Mouse (Mus musculus) gastrocnemius, postnatal 10 days (tissue): ENCODE measurements around the gene Cdk20. TPM values are rescaled to one million over a fixed set of nuclear protein-coding genes. Genes with fewer than 3 reads are reported as not detected.

Experiments
- DNase-seq: peaks from one replicate; pipeline ENCODE4 v3.0.0; 2021; ENCODE audit warnings: mixed read lengths
- long read RNA-seq, 2 experiments: library from polyadenylated mRNA; stranded (forward); transcript quantifications; one replicate each; pipeline ENCODE4 v2.0.0; 2021
- total RNA-seq, 2 experiments: library from RNA; stranded (reverse); gene quantifications; 2 replicates each; pipeline ENCODE4 v1.2.3; 2021

Gene Cdk20
- total RNA-seq, result 1 to 10 TPM; 3.6 to 3.9 TPM
- long read RNA-seq, experiment 1, full-length matches to known transcripts, result 3 of 4 reads
- long read RNA-seq, experiment 1, partial matches to known transcripts, result 0 of 4 reads
- long read RNA-seq, experiment 1, other reads (novel, unspliced or antisense), result 1 of 4 reads
- long read RNA-seq, experiment 2, full-length matches to known transcripts, result 5 of 6 reads
- long read RNA-seq, experiment 2, partial matches to known transcripts, result 0 of 6 reads
- long read RNA-seq, experiment 2, other reads (novel, unspliced or antisense), result 1 of 6 reads

DNA sequence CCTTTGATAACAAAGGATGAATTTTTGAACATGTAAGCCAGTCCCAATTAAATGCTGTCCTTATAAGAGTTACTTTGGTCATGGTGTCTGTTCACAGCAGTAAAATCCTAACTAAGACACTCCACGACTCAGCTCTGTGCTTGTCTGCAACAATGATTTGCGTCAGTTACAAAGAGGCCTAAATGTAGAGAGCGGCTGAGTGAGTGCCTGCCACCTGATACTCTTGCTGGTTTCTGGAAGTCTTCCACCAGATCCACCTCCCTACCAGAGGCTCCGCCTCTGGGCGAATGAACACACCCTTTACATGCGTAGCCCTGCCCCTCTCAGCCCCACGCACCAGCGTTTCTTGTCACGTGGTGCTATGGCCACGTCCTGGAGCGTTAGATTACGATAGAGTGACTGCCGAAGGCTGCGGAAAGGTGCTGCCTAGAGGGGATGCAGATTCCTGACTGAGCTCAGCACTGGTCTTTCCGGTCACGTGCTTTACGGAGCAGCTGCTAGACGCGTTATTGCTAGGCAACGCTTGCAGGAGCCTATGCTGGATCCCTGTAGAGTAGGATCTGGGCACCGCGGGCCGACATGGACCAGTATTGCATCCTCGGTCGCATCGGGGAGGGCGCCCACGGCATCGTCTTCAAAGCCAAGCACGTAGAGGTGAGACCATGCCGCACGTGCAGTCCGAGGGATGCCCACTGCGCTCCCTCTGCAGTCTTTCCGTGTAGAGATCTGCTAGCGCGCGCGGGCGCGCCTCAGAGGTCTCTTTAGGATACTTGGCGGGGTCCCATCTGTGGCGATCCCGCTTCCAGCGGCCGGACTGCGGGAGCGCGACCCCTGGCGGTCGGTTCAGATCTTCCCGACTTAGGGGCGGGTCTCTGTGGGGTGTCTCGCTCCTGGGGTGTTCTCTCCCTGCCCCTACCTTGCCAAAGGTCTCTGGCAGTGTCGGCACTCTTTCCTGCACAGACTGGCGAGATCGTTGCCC is at the start of gene Cdk20:
TSS of gene Cdk20 (plus strand) at position 298 of the 979 bp plus-strand sequence.
- peak; percentile 89 for DNase-seq

DNA sequence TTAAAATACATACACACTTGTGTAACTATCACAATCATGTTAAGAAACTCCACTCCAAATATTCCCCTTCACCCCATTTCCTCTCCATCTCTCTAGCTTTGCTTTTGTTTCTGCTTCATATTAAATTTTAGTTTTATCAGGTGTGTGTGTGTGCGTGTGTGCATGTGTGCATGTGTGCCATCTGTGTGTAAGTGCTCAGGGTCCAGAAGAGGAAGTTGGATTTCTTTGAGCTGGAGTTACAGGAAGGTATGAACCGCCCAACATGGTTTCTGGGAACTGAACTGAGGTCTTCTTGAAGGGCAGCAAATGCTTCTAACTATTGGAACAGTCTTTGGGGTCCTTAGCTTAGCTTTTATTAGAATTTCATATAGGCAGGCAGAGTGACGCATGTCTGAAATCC is 47.2 kb upstream of the Cdk20 start:
- no peak for DNase-seq

DNA sequence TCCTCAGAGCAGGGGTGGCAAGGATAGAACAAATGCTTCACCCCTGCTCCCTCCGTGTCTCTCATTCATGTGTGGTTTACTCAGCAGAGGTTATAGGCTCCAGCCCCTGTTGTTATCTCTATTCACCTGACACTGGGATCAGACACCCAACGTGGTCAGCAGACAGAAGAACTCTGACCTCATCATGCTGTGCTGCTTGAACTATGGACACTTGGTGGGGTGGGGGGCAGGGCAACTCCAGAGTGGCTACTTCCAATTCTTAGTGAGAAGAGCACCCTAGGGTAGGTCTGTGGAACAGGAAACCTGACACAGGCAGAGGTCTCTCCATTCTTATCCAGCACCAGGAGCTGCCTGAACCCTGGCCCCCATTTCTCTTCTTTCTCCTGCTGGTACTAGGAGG is 46.1 kb upstream of the Cdk20 start:
- no peak for DNase-seq

GRCm38 (mm10) chr13:64388415-64388814 is 43.7 kb upstream of the Cdk20 start:
- no peak for DNase-seq

DNA sequence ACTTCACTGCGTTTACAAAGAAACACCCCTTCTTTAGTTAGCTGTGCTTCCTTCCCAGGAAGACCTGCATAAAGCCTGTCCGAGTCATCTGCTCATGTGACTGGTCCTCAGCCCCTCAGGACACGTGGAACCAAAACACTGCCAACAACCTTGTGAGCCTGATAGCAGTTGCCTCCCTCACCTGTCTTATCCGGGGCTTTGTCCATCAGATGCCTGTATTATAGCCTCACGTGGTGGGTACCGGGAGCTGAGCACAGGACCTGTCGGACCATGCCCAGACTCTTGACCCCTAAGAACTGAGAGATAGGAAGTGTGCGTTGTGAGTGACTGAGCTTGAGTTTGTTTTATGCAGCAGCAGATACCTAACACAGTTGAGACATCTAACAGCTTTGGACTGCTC is 35.1 kb upstream of the Cdk20 start:
- DNase-seq, result no peak

DNA sequence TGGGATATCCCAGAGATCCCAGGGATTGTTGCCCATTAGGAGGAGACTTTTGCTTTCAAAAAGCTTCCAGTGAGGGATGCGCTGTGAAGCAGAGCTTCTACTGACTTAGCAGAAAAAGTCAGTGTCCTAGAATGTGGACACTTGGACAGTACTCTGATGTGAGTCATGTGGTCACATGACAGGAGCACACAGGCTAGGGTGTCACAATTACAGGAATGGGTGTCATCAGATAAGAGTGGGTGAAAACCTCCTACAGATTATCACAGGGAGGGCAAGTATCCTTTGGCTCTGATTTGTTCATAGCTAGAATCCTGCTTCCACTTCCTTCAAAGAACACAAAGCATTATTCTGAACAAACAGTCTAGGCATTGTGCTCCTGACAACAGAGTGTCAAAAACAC is 34.0 kb upstream of the Cdk20 start:
- DNase-seq, result no peak

DNA sequence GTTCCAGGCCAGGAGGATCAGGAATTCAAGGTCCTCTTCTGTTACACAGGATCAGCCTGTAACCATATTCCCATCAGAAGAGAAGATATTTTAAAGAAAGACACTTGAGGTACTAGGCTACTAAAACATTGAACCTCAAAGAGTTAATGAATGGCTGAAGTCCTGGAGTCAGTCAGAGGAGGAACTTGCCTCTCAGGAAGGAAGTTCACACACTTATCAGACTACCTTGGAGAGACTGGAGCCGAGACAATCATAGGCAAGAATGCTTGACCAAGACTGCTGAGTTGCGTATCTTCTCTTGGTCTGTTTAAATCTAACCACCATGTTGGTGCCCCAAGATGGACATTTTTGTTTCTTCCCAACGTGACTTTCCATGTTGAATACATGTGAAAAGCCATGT is 32.2 kb upstream of the Cdk20 start:
- DNase-seq, result no peak

DNA sequence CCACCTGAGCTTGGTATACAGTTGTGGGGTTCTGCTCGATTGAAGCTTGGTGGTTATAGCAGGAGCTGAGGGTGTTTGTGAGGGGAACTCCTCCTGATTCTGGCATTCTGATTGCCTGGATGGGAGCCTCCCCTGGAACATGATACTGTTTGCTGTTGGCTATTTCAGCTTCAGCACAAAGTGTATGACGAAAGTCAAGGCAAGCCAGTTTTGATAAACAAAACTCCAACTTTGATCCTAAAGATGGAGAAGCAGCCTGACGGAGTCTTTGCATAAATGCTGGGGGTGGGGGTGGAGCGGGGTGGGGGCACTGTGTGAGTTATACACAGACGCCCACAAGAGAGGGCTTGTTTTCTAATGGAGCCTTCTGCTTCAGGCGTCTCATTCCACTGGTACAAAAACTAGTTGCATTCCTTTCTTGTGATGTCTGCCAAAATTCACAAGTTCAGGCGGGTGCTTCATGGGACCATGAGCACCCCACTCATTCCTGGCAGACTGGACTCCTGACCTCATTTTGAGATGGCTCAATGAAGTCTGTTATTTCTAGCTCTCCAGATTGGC is 31.2 kb upstream of the Cdk20 start:
- DNase-seq, result peak; percentile 14

- no peak for DNase-seq
Measured at GRCm38 (mm10) chr13:64402006-64402405, 30.1 kb upstream of the Cdk20 start.

GRCm38 (mm10) chr13:64402504-64402949 is 29.6 kb upstream of the Cdk20 start:
- no peak for DNase-seq

- no peak for DNase-seq
Measured at GRCm38 (mm10) chr13:64402951-64403460, 29.1 kb upstream of the Cdk20 start.

DNA sequence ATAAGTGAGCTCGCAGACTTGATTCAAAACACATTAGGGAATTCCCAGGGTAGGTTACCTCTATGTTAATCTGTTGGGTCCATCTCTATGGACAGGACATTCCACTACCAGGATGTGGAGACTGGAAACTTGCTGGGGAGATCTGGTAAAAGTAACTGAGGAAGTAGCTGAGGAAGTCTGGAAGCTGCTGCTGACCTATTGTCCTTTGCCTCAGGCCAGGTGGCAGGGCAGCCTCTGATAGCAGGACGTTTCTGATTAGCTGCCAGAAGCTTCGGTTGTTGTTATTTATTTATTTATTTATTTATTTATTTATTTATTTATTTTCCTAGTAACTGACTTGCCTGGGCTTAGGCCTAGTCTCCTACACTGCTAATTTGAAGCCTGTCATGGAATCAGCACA is 28.6 kb upstream of the Cdk20 start:
- DNase-seq, result no peak

DNA sequence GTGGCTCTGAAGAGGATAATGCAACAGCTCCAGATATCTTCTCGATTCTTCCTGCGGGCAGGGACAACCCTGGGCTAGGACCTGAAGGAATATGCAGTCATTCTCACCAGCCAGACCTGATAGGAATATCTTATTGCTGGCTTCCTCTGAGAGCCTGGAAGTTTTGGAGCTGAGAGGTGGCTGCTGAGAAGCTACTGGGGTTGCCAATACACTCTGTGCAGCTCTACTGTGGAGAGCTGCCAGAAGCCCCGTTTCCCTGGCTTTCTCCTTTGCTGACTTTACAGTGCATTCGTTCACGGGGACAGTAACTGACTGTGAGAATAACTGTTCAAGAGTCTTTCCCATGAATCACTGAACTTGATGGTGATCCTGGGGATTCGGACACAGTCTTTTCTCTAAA is 26.6 kb upstream of the Cdk20 start:
- DNase-seq, result peak; percentile 15

GRCm38 (mm10) chr13:64407992-64408391 is 24.1 kb upstream of the Cdk20 start:
- no peak for DNase-seq

- no peak for DNase-seq
Measured at GRCm38 (mm10) chr13:64410604-64411003, 21.5 kb upstream of the Cdk20 start.

DNA sequence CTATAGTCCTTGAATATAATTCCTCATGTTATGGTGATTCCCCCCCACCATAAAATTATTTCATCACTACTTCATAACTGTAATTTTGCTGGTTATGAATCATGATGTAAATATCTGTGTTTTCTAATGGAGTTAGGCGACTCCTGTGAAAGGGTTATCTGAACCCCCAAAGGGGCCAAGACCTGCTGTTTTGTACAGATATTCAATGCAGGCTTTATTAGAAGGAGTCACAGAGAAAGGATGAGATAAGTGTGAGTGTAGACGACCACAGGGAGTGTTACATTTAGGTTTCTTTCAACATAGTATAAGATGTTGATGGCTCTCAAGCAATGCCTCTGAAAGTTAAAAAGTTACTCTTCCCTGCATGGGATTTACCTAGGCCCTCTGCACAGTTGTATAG is 20.8 kb upstream of the Cdk20 start:
- no peak for DNase-seq

DNA sequence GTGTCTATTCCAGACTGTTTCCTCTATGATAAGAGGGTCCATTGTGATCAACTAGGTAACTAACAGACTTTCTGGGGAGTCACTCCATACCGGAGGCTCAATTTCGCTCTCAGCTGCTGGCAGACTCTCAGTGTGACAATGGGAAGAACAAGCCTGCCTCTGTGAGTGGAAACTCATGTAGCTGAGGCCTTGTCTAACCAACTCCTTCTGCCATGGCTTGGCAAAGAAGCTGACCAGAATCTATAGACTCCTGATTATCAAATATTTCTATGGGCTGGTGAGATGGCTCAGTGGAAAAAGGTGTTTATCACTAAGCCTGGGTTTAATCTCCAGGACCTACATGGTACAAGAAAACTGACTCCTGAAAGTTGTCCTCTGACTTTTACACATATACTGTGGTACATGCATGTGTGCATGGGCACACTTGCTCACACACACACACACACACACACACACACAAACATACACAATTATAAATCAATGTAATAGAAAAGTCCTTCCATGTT is 19.3 kb upstream of the Cdk20 start:
- DNase-seq, result no peak

DNA sequence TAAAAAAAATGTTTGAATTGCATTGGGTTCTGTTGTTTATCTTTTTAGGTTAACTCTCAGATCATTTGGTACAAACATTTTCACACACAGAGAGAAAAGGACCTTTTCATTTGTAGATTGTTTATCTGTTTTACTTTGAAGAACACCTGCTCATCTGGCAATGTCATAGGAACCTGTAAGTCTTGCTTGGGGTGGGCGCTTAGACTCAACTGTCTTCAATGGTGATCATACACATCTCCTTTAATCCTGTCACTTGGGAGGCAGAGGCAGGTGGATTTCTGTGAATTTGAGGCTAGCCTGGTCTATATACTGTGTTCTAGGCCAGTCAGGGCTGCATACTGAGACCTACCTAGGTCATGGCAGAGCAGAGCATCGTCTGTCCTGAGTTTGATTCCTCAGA is 16.5 kb upstream of the Cdk20 start:
- no peak for DNase-seq

- no peak for DNase-seq
Measured at GRCm38 (mm10) chr13:64416955-64417601, 15.0 kb upstream of the Cdk20 start.

GRCm38 (mm10) chr13:64420847-64421246 is 11.3 kb upstream of the Cdk20 start:
- no peak for DNase-seq

DNA sequence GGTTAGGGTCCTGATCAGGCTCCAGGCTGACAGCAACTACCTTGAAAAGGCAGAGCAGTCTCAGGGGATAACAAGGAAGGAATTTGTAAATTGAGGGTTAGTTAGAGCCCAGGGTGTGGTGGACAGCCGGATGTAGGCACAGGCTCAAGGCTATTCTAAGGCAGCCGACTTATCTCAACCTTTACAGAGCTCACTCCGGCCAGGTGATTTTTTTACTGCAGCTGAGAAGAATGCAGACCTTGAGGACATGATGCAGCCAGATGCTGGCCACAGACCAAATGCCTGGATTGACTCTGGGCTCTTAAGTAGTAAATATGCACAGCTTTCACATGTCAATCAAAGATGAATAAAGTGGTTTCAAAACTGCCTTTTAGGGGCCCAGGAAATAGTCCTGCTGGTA is 10.7 kb upstream of the Cdk20 start:
- DNase-seq, result no peak

- no peak for DNase-seq
Measured at GRCm38 (mm10) chr13:64421952-64422606, 10.0 kb upstream of the Cdk20 start.
